Mouse (Mus musculus): Measurements from ENCODE around the gene Sae1. TPM values are rescaled to one million over a fixed set of nuclear protein-coding genes. Genes with fewer than 3 reads are reported as not detected.
A peak's percentile ranks its signal among the peaks of the same experiment; 100 is the strongest.

Gene Sae1
- total and polyA plus RNA-seq, 3 experiments = 182 to 287 TPM; not detected in 1

- 0 out of 4 replicates have a peak, but pooled peaks cover 0 to 4% of the 10 kb centered on the region in 2 experiments for H3K4me1 ChIP-seq (ENCODE audit: control insufficient read depth in 1 of 2, insufficient read depth in 2 of 2, low read length in 2 of 2)
- H3K9me3 ChIP-seq (replicated peaks; ENCODE audit: insufficient read depth, low read length) = no peaks in the 10 kb centered on the region
- H3K36me3 ChIP-seq (ENCODE audit: control insufficient read depth in 1 of 2, insufficient read depth in 2 of 2, low read length in 2 of 2) = peaks cover 0 to 6% of the 10 kb centered on the region in 2 experiments; a peak in 3 of 4 replicates
- no peaks in the 10 kb centered on the region for H3K79me2 ChIP-seq (ENCODE audit: control insufficient read depth, insufficient read depth, low read length, poor library complexity)
- no peaks in the 10 kb centered on the region for H3K27me3 ChIP-seq (ENCODE audit: control insufficient read depth in 1 of 2, insufficient read depth in 2 of 2, low read length in 2 of 2)
- no peak overlapping the region for H3K4me3 ChIP-seq (ENCODE audit: control insufficient read depth in 1 of 2, insufficient read depth in 1 of 2, low read depth in 2 of 2, low read length in 2 of 2)
- peak; percentile 82 for DNase-seq (ENCODE audit: low read depth, low spot score)
- H3K9ac ChIP-seq (ENCODE audit: control insufficient read depth, low read depth, low read length, poor library complexity, severe bottlenecking) = no peak overlapping the region
- H3K27ac ChIP-seq (ENCODE audit: control insufficient read depth, low read depth, low read length) = no peak overlapping the region
- TF ChIP-seq MXI1 (IDR thresholded peaks at IDR 0.05; ENCODE audit: low read depth, low read length) = no peak
- TF ChIP-seq UBTF (IDR thresholded peaks at IDR 0.05; ENCODE audit: borderline replicate concordance, insufficient read depth, low read depth, low read length) = no peak
- TF ChIP-seq MYC (IDR thresholded peaks at IDR 0.05; ENCODE audit: low read depth, low read length) = no peak
- peak; percentile 51; the same call in 1 of the 2 replicates for TF ChIP-seq RCOR1 (IDR thresholded peaks at IDR 0.05; ENCODE audit: low read depth, low read length)
- no peak for TF ChIP-seq GABPA (IDR thresholded peaks at IDR 0.05; ENCODE audit: low read depth, low read length)
- TF ChIP-seq E2F4 (IDR thresholded peaks at IDR 0.05; ENCODE audit: borderline replicate concordance, low read depth, low read length) = no peak
- TF ChIP-seq RAD21 (IDR thresholded peaks at IDR 0.05; ENCODE audit: low read depth, low read length) = peak; percentile 36
- TF ChIP-seq MAZ (IDR thresholded peaks at IDR 0.05; ENCODE audit: low read depth, low read length) = no peak
- TF ChIP-seq USF1 (IDR thresholded peaks at IDR 0.05; ENCODE audit: low read depth, low read length) = no peak
- peak in 2 of 3 experiments; percentile 51 to 58; a peak in 4 of 6 replicates for TF ChIP-seq CTCF (IDR thresholded peaks at IDR 0.05 in 2 of 3, conservative IDR thresholded peaks at IDR 0.05 in 1 of 3; ENCODE audit: control insufficient read depth in 1 of 3, insufficient read depth in 1 of 3, low read depth in 2 of 3, low read length in 3 of 3, poor library complexity in 1 of 3, severe bottlenecking in 1 of 3)
- TF ChIP-seq GATA1 (IDR thresholded peaks at IDR 0.05; ENCODE audit: low read depth, low read length) = no peak
- TF ChIP-seq TAL1 (IDR thresholded peaks at IDR 0.05; ENCODE audit: low read length) = no peak
- TF ChIP-seq SMC3 (IDR thresholded peaks at IDR 0.05; ENCODE audit: low read depth, low read length) = peak; percentile 59
- no peak for TF ChIP-seq POLR2AphosphoS2 (IDR thresholded peaks at IDR 0.05; ENCODE audit: low read length)
- no peak for TF ChIP-seq POLR2AphosphoS5 (IDR thresholded peaks at IDR 0.05; ENCODE audit: borderline replicate concordance, low read depth, low read length)
- no peak for TF ChIP-seq TCF12 (IDR thresholded peaks at IDR 0.05; ENCODE audit: low read depth, low read length)
Measured at GRCm38 (mm10) chr7:16325920-16326606, 61.5 kb downstream of the Sae1 start.

- TF ChIP-seq POLR2A (IDR thresholded peaks at IDR 0.05; ENCODE audit: control insufficient read depth in 1 of 2, insufficient read depth in 1 of 2, low read depth in 1 of 2, low read length in 2 of 2, poor library complexity in 1 of 2) (no peak), TBP (IDR thresholded peaks at IDR 0.05; ENCODE audit: low read depth, low read length) (no peak), USF2 (IDR thresholded peaks at IDR 0.05; ENCODE audit: borderline replicate concordance in 1 of 2, insufficient read depth in 1 of 2, low read depth in 1 of 2, low read length in 2 of 2) (no peak), SMC3 (IDR thresholded peaks at IDR 0.05; ENCODE audit: low read depth, low read length) (no peak), KAT2A (conservative IDR thresholded peaks at IDR 0.05; ENCODE audit: low read depth, low read length) (no peak), CTCF (IDR thresholded peaks at IDR 0.05 in 2 of 3, conservative IDR thresholded peaks at IDR 0.05 in 1 of 3; ENCODE audit: control insufficient read depth in 1 of 3, insufficient read depth in 1 of 3, low read depth in 2 of 3, low read length in 3 of 3, poor library complexity in 1 of 3, severe bottlenecking in 1 of 3) (no peak), POLR2AphosphoS5 (IDR thresholded peaks at IDR 0.05; ENCODE audit: borderline replicate concordance, low read depth, low read length) (no peak), ZC3H11A (IDR thresholded peaks at IDR 0.05; ENCODE audit: low read depth, low read length) (no peak)
- Histone ChIP-seq H3K36me3 (ENCODE audit: control insufficient read depth in 1 of 2, insufficient read depth in 2 of 2, low read length in 2 of 2) (peaks cover 0 to 3% of the 10 kb centered on the region in 2 experiments; a peak in 2 of 4 replicates), H3K27me3 (ENCODE audit: control insufficient read depth in 1 of 2, insufficient read depth in 2 of 2, low read length in 2 of 2) (no peaks in the 10 kb centered on the region), H3K4me1 (ENCODE audit: control insufficient read depth in 1 of 2, insufficient read depth in 2 of 2, low read length in 2 of 2) (0 out of 4 replicates have a peak, but pooled peaks cover 0 to 4% of the 10 kb centered on the region in 2 experiments), H3K9me3 (replicated peaks; ENCODE audit: insufficient read depth, low read length) (no peaks in the 10 kb centered on the region), H3K9ac (ENCODE audit: control insufficient read depth, low read depth, low read length, poor library complexity, severe bottlenecking) (no peak overlapping the region), H3K27ac (ENCODE audit: control insufficient read depth, low read depth, low read length) (no peak overlapping the region), H3K79me2 (ENCODE audit: control insufficient read depth, insufficient read depth, low read length, poor library complexity) (no peaks in the 10 kb centered on the region), H3K4me3 (ENCODE audit: control insufficient read depth in 1 of 2, insufficient read depth in 1 of 2, low read depth in 2 of 2, low read length in 2 of 2) (no peak overlapping the region)
- DNase-seq (ENCODE audit: low read depth, low spot score) = no peak
Measured at GRCm38 (mm10) chr7:16324661-16325060, 62.9 kb downstream of the Sae1 start.
